Mouse (Mus musculus) MEL (cell line): ENCODE data around the gene Gm20489. TPM values are rescaled to one million over a fixed set of nuclear protein-coding genes. Genes with fewer than 3 reads are reported as not detected.

ENCODE experiments used
- DNase-seq: peaks from one replicate; pipeline ENCODE4 v3.0.0; 2011; ENCODE audit warnings: low read depth, low spot score
- H3K27ac ChIP-seq: 2 replicates; pipeline ENCODE4 v1.5.1; 2012; ENCODE audit warnings: low read depth, mild to moderate bottlenecking, control low read depth, low read length, moderate library complexity; ENCODE audit not compliant: control insufficient read depth
- H3K27me3 ChIP-seq, 2 experiments: fragments of 150-350 bp in 1 of 2; sonication (generic) in 1 of 2; 2 replicates each; pipeline ENCODE4 v1.6.1; 2012; ENCODE audit warnings: low read length in 2 of 2, mild to moderate bottlenecking in 2 of 2, improper control_type of control experiment in 1 of 2, moderate library complexity in 1 of 2; ENCODE audit not compliant: insufficient read depth in 2 of 2, control insufficient read depth in 1 of 2
- H3K36me3 ChIP-seq, 2 experiments: 2 replicates each; pipeline ENCODE4 v1.6.1; 2012 to 2014; ENCODE audit warnings: low read length in 2 of 2, improper control_type of control experiment in 1 of 2, inconsistent platforms in 1 of 2, mild to moderate bottlenecking in 1 of 2; ENCODE audit not compliant: insufficient read depth in 2 of 2, control insufficient read depth in 1 of 2
- H3K4me1 ChIP-seq, 2 experiments: fragments of 150-350 bp in 1 of 2; sonication (generic) in 1 of 2; 2 replicates each; pipeline ENCODE4 v1.6.1; 2012; ENCODE audit warnings: low read length in 2 of 2, improper control_type of control experiment in 1 of 2, mild to moderate bottlenecking in 1 of 2; ENCODE audit not compliant: insufficient read depth in 2 of 2, control insufficient read depth in 1 of 2
- H3K4me3 ChIP-seq, 2 experiments: fragments of 150-350 bp in 1 of 2; sonication (generic) in 1 of 2; 2 replicates each; pipeline ENCODE4 v1.5.1; 2012; ENCODE audit warnings: low read depth in 2 of 2, low read length in 2 of 2, mild to moderate bottlenecking in 2 of 2, moderate library complexity in 2 of 2, control low read depth in 1 of 2, improper control_type of control experiment in 1 of 2; ENCODE audit not compliant: control insufficient read depth in 1 of 2, insufficient read depth in 1 of 2
- H3K79me2 ChIP-seq: 2 replicates; pipeline ENCODE4 v1.6.1; 2012; ENCODE audit warnings: mild to moderate bottlenecking, low read length, moderate library complexity; ENCODE audit not compliant: control insufficient read depth, poor library complexity, insufficient read depth
- H3K9ac ChIP-seq: 2 replicates; pipeline ENCODE4 v1.6.1; 2012; ENCODE audit warnings: low read depth, mild to moderate bottlenecking, control low read depth, low read length, moderate library complexity; ENCODE audit not compliant: control insufficient read depth, poor library complexity, severe bottlenecking
- H3K9me3 ChIP-seq: fragments of 150-350 bp; sonication (generic); replicated peaks from 2 replicates; pipeline ENCODE4 v1.6.1; 2012; ENCODE audit warnings: mild to moderate bottlenecking, low read length, improper control_type of control experiment, moderate library complexity; ENCODE audit not compliant: insufficient read depth
- CHD2 ChIP-seq: IDR thresholded peaks from 2 replicates; pipeline ENCODE4 v1.6.1; 2011; ENCODE audit warnings: low read length, improper control_type of control experiment
- E2F4 ChIP-seq: IDR thresholded peaks from 2 replicates; pipeline ENCODE4 v1.6.1; 2011; ENCODE audit warnings: low read depth, low read length, improper control_type of control experiment, borderline replicate concordance
- ELF1 ChIP-seq: IDR thresholded peaks from 2 replicates; pipeline ENCODE4 v1.6.1; 2014; ENCODE audit warnings: low read depth, mild to moderate bottlenecking, inconsistent platforms, low read length, improper control_type of control experiment, moderate library complexity
- EP300 ChIP-seq, 2 experiments: IDR thresholded peaks; 2 replicates each; pipeline ENCODE4 v1.6.1; 2011; ENCODE audit warnings: improper control_type of control experiment in 2 of 2, low read length in 2 of 2, low read depth in 1 of 2, mild to moderate bottlenecking in 1 of 2
- GATA1 ChIP-seq: IDR thresholded peaks from 2 replicates; pipeline ENCODE4 v1.6.1; 2011; ENCODE audit warnings: low read depth, low read length, improper control_type of control experiment
- HCFC1 ChIP-seq: IDR thresholded peaks from 2 replicates; pipeline ENCODE4 v1.6.1; 2012; ENCODE audit warnings: low read depth, mild to moderate bottlenecking, inconsistent platforms, low read length, improper control_type of control experiment, moderate library complexity
- KAT2A ChIP-seq: conservative IDR thresholded peaks from 2 replicates; pipeline ENCODE4 v1.6.1; 2012; ENCODE audit warnings: low read depth, low read length, improper control_type of control experiment, inconsistent platforms
- MAFK ChIP-seq: IDR thresholded peaks from 2 replicates; pipeline ENCODE4 v1.6.1; 2011; ENCODE audit warnings: low read depth, mild to moderate bottlenecking, low read length, improper control_type of control experiment, borderline replicate concordance
- MAX ChIP-seq: IDR thresholded peaks from 2 replicates; pipeline ENCODE4 v1.6.1; 2011; ENCODE audit warnings: low read length, improper control_type of control experiment
- MYC ChIP-seq: IDR thresholded peaks from 2 replicates; pipeline ENCODE4 v1.6.1; 2011; ENCODE audit warnings: low read depth, mild to moderate bottlenecking, low read length, improper control_type of control experiment, moderate library complexity
- NELFE ChIP-seq: IDR thresholded peaks from 2 replicates; pipeline ENCODE4 v1.6.1; 2011; ENCODE audit warnings: low read depth, low read length, improper control_type of control experiment
- POLR2A ChIP-seq, 2 experiments: IDR thresholded peaks; 2 replicates each; pipeline ENCODE4 v1.6.1; 2011 to 2012; ENCODE audit warnings: low read length in 2 of 2, mild to moderate bottlenecking in 2 of 2, control low read depth in 1 of 2, improper control_type of control experiment in 1 of 2, low read depth in 1 of 2, moderate library complexity in 1 of 2; ENCODE audit not compliant: control insufficient read depth in 1 of 2, insufficient read depth in 1 of 2, poor library complexity in 1 of 2
- RCOR1 ChIP-seq: IDR thresholded peaks from 2 replicates; pipeline ENCODE4 v1.6.1; 2012; ENCODE audit warnings: low read depth, mild to moderate bottlenecking, inconsistent platforms, low read length, improper control_type of control experiment
- SMC3 ChIP-seq: IDR thresholded peaks from 2 replicates; pipeline ENCODE4 v1.6.1; 2011; ENCODE audit warnings: low read depth, low read length, improper control_type of control experiment
- TAL1 ChIP-seq: IDR thresholded peaks from 2 replicates; pipeline ENCODE4 v1.6.1; 2012; ENCODE audit warnings: mild to moderate bottlenecking, inconsistent platforms, low read length, moderate library complexity, mixed read lengths
- TCF12 ChIP-seq: IDR thresholded peaks from 2 replicates; pipeline ENCODE4 v1.6.1; 2014; ENCODE audit warnings: low read depth, mild to moderate bottlenecking, inconsistent platforms, low read length, improper control_type of control experiment, moderate library complexity
- ZC3H11A ChIP-seq: IDR thresholded peaks from 2 replicates; pipeline ENCODE4 v1.6.1; 2012; ENCODE audit warnings: low read depth, mild to moderate bottlenecking, inconsistent platforms, low read length, improper control_type of control experiment
- ZKSCAN1 ChIP-seq: IDR thresholded peaks from 2 replicates; pipeline ENCODE4 v1.6.1; 2012; ENCODE audit warnings: low read depth, mild to moderate bottlenecking, inconsistent platforms, low read length, improper control_type of control experiment, moderate library complexity
- polyA plus RNA-seq, 2 experiments: library from polyadenylated mRNA; stranded (reverse) in 1 of 2; unstranded in 1 of 2; fragments of >175 nt in 1 of 2; fragments of >200 nt in 1 of 2; gene quantifications; 2 replicates each; pipeline versions ENCODE4 v1.2.1 to v1.2.4; 2012; ENCODE audit warnings: low replicate concordance in 2 of 2, low read depth in 1 of 2; ENCODE audit not compliant: insufficient read length in 2 of 2, insufficient read depth in 1 of 2, missing spikeins in 1 of 2
- total RNA-seq: library from RNA; depleted of rRNA; stranded (reverse); fragments of 300-350 nt; gene quantifications from 2 replicates; pipeline ENCODE4 v1.2.3, GENCODE M21; 2012; rRNA removed

The Gm20489 gene
- not detected in 2 replicates for total RNA-seq
- not detected for polyA plus RNA-seq

GRCm38 (mm10) chrX:101268755-101269124 lies at the start of gene Gm20489:
Gm20489 (minus strand) TSS chrX:101269023.
- H3K79me2 ChIP-seq, result no peaks in the 10 kb centered on the region; the same call in 1 of the 2 replicates
- peaks cover 0 to 9% of the 10 kb centered on the region in 2 experiments; a peak in 2 of 4 replicates for H3K36me3 ChIP-seq
- H3K27me3 ChIP-seq, result no peaks in the 10 kb centered on the region
- H3K4me1 ChIP-seq, result peaks cover 6 to 10% of the 10 kb centered on the region in 2 experiments; a peak in 3 of 4 replicates
- TF ChIP-seq GATA1 (no peak), E2F4 (no peak), ZC3H11A (no peak), NELFE (no peak), POLR2A (IDR thresholded peaks at IDR 0.05; ENCODE audit: control insufficient read depth in 1 of 2, insufficient read depth in 1 of 2, low read depth in 1 of 2, low read length in 2 of 2, poor library complexity in 1 of 2) (no peak), TAL1 (no peak), MAX (no peak), SMC3 (no peak)
- H3K27ac ChIP-seq, result 0 out of 2 replicates have a peak within 1 kb of the TSS, but pooled peaks have one; percentile 4
- H3K9me3 ChIP-seq, result no peaks in the 10 kb centered on the region
- peak within 1 kb of the TSS; percentile 22 to 33; a peak in 3 of 4 replicates for H3K4me3 ChIP-seq
- H3K9ac ChIP-seq, result peak within 1 kb of the TSS; percentile 31
- DNase-seq, result no peak

GRCm38 (mm10) chrX:101313625-101314359 lies 45.0 kb upstream of the Gm20489 start:
- H3K27me3 ChIP-seq, result no peaks in the 10 kb centered on the region
- peak; percentile 33 for DNase-seq
- H3K9me3 ChIP-seq, result no peaks in the 10 kb centered on the region

GRCm38 (mm10) chrX:101309299-101309698 lies 40.5 kb upstream of the Gm20489 start:
- no peaks in the 10 kb centered on the region for H3K9me3 ChIP-seq
- H3K27me3 ChIP-seq, result no peaks in the 10 kb centered on the region
- H3K4me3 ChIP-seq, result no peak overlapping the region
- H3K9ac ChIP-seq, result no peak overlapping the region
- H3K36me3 ChIP-seq, result no peaks in the 10 kb centered on the region
- H3K27ac ChIP-seq, result no peak overlapping the region
- H3K79me2 ChIP-seq, result no peaks in the 10 kb centered on the region
- TF ChIP-seq KAT2A, result no peak
- no peak for TF ChIP-seq HCFC1
- TF ChIP-seq NELFE, result no peak
- TF ChIP-seq ELF1, result no peak
- no peak for TF ChIP-seq EP300 (IDR thresholded peaks at IDR 0.05; ENCODE audit: low read depth in 1 of 2, low read length in 2 of 2)
- TF ChIP-seq MYC, result no peak
- TF ChIP-seq TCF12, result no peak
- TF ChIP-seq MAFK, result no peak
- no peak for TF ChIP-seq ZKSCAN1
- DNase-seq, result no peak
- no peaks in the 10 kb centered on the region for H3K4me1 ChIP-seq

More at GRCm38 (mm10) chrX:101313625-101314359, 45.0 kb upstream of the Gm20489 start:
- Histone ChIP-seq H3K4me3 (no peak overlapping the region), H3K4me1 (peaks cover 0 to 8% of the 10 kb centered on the region in 2 experiments; a peak in 2 of 4 replicates), H3K27ac (no peak overlapping the region), H3K79me2 (no peaks in the 10 kb centered on the region), H3K9ac (no peak overlapping the region)
- peak; percentile 50; the same call in 1 of the 2 replicates for TF ChIP-seq RCOR1
- no peak for TF ChIP-seq CHD2
- TF ChIP-seq, all 39 proteins: peak for 1
- peaks cover 0 to 2% of the 10 kb centered on the region in 2 experiments; a peak in 1 of 4 replicates for H3K36me3 ChIP-seq
